Mouse (Mus musculus): ENCODE results near the gene Smad3.

- TF ChIP-seq EP300 (optimal IDR thresholded peaks at IDR 0.05) (no peak), CTCF (IDR thresholded peaks at IDR 0.05; ENCODE audit: low read depth) (no peak)
Observed at GRCm38 (mm10) chr9:63677621-63678020, 80.2 kb downstream of the Smad3 start.

Data from stomach, postnatal 0 days (tissue).